Mouse (Mus musculus) cortical plate, adult 2 months (tissue): ENCODE data around the gene Etv6.

Source experiments
- CTCF ChIP-seq: fragments of 200-500 bp; IDR thresholded peaks from 2 replicates; pipeline ENCODE4 v1.5.1; 2011; ENCODE audit warnings: mild to moderate bottlenecking, control low read depth, low read length; ENCODE audit not compliant: insufficient read depth; ENCODE audit errors: extremely low read depth
- POLR2A ChIP-seq: fragments of 200-500 bp; IDR thresholded peaks from 2 replicates; pipeline ENCODE4 v1.6.1; 2011; ENCODE audit warnings: mild to moderate bottlenecking, low read length, control low read depth; ENCODE audit not compliant: insufficient read depth; ENCODE audit errors: extremely low read depth

- TF ChIP-seq POLR2A (no peak), CTCF (no peak)
Measured at GRCm38 (mm10) chr6:134127996-134128395, 92.5 kb downstream of the Etv6 start.
